Mouse (Mus musculus): ENCODE data around the gene Prkacb.

Gene Prkacb

GRCm38 (mm10) chr3:146812901-146813393, at the start of gene Prkacb:
Gene Prkacb (minus strand): TSS chr3:146812990.
- DNase-seq: peak; percentile 99

- peak; percentile 46 for DNase-seq
Observed at GRCm38 (mm10) chr3:146860308-146860707, 47.5 kb upstream of the Prkacb start.

- DNase-seq: no peak
Observed at GRCm38 (mm10) chr3:146857373-146857772, 44.6 kb upstream of the Prkacb start.

- DNase-seq: no peak
Observed at GRCm38 (mm10) chr3:146854473-146855087, 41.8 kb upstream of the Prkacb start.

DNA sequence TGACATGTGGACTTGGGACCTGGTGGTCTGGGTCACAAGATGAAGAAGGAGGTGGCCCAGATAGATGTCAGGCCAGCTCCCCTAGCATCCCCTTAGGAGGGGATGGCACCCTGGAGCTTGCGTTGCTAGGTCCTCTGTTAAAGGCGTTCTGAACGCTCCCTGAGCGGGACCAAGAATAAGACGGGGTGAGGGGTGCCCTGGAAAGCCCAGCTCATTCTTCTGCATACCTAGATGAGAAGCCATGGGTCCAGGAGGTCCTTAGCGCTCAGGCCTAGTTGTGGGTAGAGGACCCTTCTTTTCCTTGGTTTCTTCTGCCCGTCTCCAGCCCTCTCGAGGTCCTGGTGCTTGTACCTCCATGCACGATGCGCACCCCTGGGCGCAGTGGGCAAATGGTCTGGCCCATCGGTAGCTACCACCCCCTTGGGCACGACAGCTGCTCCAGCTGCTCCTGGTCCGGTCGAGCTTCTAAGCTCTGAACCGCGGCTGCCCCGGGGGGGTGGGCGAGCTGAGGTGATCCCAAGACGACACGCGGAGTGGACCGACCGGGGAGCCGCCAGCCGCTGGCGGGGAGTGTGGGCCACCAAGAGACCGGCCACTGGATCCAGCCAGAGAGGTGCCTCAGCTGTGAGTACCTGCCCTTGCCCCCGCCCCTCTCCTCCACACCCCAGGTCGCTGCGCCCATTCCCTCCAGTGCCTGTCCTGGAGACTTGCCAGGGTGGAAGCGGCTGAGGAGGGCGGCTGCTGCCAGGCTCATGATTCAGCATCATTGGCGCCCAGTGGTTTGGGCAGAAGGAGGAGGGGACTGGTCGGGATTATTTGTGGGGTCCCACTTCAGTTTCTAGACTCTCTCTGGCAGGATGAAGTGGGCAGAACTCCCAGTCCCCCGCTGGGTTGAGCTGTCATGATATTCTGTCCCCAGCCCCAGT, 39.4 kb upstream of the Prkacb start, which contains the start of gene Ttll7:
Gene Ttll7, plus strand, starts transcription at position 402 of the 926 bp plus-strand sequence.
- DNase-seq: peak; percentile 99

DNA sequence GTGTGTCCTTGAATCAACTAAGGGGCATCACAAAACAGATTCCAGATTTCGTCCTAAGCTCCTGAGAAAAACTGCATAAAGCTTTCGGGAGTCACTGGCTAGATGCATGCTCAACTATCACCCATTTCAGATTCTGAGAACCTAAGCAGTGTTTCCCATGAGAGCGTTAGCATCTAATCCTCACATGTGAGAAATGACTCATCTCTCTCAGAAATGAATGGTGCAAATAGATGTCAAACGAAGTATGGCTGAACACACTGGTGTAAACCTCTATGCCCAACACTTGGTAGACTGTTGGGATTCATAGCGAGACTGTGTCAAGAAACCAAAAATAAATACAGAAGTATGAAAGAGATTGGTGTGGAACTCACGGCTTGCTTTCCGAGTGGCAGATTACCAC, 36.6 kb upstream of the Prkacb start:
- no peak for DNase-seq

- peak; percentile 82 for DNase-seq
Observed at GRCm38 (mm10) chr3:146848112-146848511, 35.3 kb upstream of the Prkacb start.

- peak; percentile 98 for DNase-seq
Observed at GRCm38 (mm10) chr3:146846237-146846636, 33.4 kb upstream of the Prkacb start.

DNA sequence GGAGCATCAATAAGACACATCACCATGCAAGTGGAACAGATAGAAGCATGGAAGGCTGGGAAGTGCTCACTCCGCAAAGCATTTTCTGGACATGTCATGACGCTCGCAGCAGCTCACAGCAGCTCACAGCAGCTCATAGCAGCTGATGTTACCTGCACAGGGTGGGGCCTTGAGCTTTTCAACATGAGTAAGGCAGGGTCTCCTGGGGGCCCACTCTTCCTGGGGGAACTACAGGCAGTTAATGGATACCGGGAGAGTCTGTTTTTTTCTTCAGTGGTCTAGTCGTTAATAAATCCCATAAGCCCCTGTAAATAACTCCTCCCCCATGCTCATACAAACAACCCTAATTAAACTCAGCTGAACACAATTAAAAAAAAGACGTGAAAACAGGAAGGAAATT, 30.7 kb upstream of the Prkacb start:
- peak; percentile 51 for DNase-seq

- DNase-seq: peak; percentile 94
Observed at GRCm38 (mm10) chr3:146842766-146843165, 30.0 kb upstream of the Prkacb start.

DNA sequence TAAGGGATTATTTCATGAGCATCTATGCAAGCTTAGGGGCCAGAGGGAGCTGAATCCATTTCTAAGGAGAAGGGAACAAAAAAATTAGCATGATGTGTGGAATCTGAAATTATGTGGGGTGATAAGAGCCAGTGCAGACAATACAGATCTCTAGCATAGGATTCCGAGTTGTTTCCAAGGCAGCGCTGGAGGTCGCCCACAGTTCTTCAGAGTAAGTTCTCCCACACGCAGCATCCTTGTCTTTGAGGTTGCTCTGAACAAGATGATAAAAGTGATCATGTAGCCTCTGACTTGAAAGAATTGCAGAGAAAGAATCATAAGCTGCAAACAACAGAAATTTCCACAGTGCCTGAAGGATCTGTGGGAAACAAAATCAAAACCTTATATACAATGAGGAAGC, 7.9 kb upstream of the Prkacb start:
- DNase-seq: no peak

DNA sequence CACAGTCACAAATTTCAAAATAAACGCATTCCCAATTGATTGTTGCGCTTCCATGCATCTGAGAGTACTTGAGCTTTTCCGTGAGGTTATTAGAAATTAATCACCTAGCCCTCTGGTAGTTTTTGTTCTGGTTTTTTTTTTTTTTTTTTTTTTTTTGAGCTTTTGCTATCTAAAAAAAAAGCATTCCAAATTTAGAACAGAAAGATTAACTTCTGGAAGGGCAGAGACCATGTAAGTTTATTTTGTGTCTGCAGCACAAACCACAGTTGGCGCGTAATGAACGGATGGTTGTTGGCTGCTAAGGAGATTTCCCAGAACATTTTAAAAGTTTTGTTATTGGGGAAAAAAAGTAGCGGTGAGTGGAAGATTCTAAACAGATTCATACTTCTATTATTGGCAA, 834 bp upstream of the Prkacb start:
- no peak for DNase-seq

GRCm38 (mm10) chr3:146812041-146812878, 530 bp downstream of the Prkacb start:
- DNase-seq: no peak

DNA sequence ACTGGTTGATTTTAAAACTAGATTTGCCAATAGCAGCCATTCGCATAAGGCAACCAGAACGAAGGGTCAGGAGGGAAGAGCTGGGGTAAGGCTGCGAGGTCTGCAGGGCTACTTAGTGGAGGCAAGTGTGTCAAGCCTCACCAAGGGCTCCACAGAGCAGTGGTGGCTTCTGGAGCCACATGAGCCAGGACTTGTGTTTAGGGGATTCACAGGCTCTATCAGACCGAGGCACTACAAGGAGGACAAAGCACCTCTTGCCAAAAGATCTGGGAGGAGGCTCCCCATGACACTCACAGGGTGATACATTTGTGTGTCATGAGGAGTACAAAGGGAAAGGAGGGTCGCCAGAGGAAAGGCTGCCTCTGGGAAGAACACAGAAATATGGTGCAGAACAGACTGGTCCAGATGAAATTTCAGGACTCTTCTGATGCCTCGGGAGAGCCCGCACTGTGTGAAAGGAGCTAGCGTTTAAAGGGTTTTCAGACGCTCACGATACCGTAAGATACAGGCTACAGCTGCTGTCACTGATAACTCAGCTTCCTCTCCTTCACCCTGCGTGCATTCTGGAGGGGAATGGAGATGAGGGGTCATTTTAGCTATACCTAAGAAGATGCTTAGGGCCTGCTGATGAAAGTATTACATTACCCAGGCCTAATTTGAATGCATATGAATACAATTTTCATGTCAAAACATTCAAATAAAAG, 19.1 kb downstream of the Prkacb start:
- no peak for DNase-seq

DNA sequence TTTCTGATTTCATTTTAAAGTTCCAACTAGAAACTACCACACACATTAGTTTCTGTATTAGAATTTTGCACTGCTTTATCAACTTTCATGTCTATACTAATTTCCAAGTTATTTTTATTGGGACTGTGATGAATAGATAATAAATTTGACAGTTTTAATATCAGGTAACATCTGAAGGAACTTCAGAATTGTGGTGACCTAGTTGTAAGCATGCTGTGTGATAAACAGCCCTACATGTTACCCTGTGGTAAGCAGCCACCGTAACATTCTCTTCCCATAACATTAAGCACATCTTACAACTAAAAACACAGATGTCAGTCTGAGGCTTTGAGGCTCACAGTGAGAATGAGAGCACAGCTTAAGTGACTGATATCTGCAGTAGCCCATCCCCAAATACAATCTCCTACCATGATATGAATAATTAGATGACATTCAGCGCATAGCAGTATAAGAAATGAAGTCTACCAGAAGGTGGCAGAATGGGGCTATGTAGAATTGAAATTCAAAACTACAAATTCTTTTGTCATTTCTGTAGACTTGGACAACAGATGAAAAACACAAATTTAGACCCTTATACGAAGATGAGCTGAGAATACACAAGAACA, 20.5 kb downstream of the Prkacb start:
- DNase-seq: no peak

- peak; percentile 90 for DNase-seq
Observed at GRCm38 (mm10) chr3:146784233-146784632, 28.6 kb downstream of the Prkacb start.

GRCm38 (mm10) chr3:146783645-146784225, 29.1 kb downstream of the Prkacb start:
- no peak for DNase-seq

- no peak for DNase-seq
Observed at GRCm38 (mm10) chr3:146782548-146782947, 30.2 kb downstream of the Prkacb start.

- peak; percentile 94 for DNase-seq
Observed at GRCm38 (mm10) chr3:146781131-146781530, 31.7 kb downstream of the Prkacb start.

DNA sequence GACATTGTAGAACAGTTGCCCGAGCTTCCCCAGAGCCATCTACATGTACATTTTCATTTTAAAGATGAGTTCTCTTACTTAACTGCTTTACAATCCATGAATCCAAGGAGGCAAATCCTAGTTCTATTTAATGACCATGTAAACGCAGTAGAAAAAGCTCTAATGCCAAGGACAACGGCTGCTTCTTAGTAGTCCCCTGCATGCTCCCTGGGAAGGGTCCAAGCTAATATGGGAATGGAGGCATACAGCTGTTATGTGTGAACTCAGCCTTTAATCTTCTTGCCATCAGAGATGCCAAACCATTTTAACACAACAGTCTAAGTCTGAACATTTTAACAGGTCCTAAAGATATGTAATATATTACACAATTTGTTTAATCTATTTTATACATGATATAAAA, 32.5 kb downstream of the Prkacb start:
- DNase-seq: no peak

- DNase-seq: peak; percentile 92
Observed at GRCm38 (mm10) chr3:146778913-146779312, 33.9 kb downstream of the Prkacb start.

All from heart, adult 11 months (tissue).